Mouse (Mus musculus) E14TG2a.4 (cell line): ENCODE measurements at regions not wholly inside any gene's neighbourhood (a gene's known extent, or its start where the extent isn't known, plus 50 kb on each side); places are given as distances from the start of the nearest gene placed in this dataset.

Source experiments
- CTCF ChIP-seq: conservative IDR thresholded peaks from 2 replicates; pipeline ENCODE4 v1.5.1; 2014; ENCODE audit warnings: low read length
- NANOG ChIP-seq: IDR thresholded peaks from 2 replicates; pipeline ENCODE4 v1.6.1; 2014; ENCODE audit warnings: borderline replicate concordance, low read length, mixed read lengths
- POU5F1 ChIP-seq: IDR thresholded peaks from 2 replicates; pipeline ENCODE4 v1.6.1; 2014; ENCODE audit warnings: low read length, borderline replicate concordance

DNA sequence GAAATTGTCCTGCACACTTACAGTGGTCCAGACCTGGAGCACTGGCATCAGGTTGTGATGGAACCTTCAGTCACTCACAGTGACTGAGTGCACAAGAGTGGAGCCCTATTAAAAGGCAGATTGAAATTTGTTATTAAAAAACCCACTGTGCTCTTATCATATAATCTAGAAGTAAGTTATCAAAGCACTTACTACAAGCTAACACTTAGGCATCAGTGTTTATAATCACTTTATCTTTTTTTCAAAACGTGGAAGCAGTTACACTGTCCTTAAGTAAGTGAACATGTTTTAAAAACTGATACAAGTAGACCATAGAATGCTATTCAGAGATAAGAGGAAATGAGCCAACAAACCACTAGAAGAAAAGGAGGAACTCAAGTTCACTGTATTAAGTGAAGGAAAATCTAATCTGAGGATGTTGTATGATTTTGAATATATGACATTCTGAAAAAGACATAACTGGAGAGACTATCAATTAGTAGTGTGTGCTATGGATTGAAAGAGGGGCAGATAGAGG, 68.3 kb upstream of the Gm4737 start:
- TF ChIP-seq CTCF: no peak
- no peak for TF ChIP-seq POU5F1
- TF ChIP-seq NANOG: no peak
